Mouse (Mus musculus): Measurements from ENCODE around the gene Gm2075.
"Not testable (repeated sequence)": the region's sequence is repeated elsewhere in the genome, so short reads cannot be mapped to it uniquely, and the experiment has no call there.

GRCm38 (mm10) chr12:88018671-88019070 is 7.0 kb downstream of the Gm2075 start, which contains the start of gene Gm6803:
- not testable (repeated sequence) for TF ChIP-seq CTCF (IDR thresholded peaks at IDR 0.05; ENCODE audit: borderline replicate concordance, control insufficient read depth, extremely low read depth, insufficient read depth, low read length, poor library complexity); POLR2A (IDR thresholded peaks at IDR 0.05; ENCODE audit: control insufficient read depth, extremely low read depth, insufficient read depth, low read length, poor library complexity)
